Mouse (Mus musculus) retina, postnatal 1 day (tissue): ENCODE data around the gene Tm9sf3.
A peak's percentile ranks its signal among the peaks of the same experiment; 100 is the strongest.

Experiments used
- DNase-seq: peaks from one replicate; pipeline ENCODE4 v3.0.0-alpha.2; 2012

The Tm9sf3 gene

DNA sequence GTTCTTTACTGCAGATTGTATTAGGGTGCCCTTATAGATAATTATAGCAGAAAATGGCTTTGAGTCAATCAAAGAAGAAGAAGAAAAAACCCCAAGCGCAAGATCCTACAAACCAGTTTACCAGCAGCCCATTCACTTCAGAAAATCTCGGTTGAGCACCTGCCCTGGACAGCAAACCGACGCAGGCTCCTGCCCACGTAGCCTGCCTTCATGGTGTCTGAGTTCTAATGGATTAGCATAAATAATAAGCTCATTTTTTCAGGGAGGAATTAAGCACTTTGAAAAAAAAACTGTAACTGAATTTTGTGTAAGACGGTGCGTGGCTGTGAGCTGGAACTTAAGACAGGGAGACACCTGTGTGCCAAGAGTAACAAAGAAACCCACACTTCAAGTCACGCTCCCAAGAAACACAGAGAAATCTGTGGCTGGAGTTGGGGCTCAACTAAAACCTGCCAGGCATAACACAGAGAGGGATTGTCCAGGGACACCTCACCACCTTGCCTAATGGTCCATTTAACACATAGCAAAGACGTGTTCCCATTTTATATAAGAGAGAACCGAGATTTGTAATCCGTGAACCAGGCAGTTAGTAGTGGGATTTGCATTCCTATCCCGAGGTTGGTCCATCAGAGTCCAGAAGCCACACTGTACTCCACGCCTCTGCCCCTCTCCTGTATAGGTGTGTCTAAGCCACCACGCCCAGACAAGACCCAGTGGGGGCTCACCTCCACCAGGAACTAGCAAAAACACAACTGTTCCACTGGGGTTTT is 98.5 kb downstream of the Tm9sf3 start:
- no peak for DNase-seq

DNA sequence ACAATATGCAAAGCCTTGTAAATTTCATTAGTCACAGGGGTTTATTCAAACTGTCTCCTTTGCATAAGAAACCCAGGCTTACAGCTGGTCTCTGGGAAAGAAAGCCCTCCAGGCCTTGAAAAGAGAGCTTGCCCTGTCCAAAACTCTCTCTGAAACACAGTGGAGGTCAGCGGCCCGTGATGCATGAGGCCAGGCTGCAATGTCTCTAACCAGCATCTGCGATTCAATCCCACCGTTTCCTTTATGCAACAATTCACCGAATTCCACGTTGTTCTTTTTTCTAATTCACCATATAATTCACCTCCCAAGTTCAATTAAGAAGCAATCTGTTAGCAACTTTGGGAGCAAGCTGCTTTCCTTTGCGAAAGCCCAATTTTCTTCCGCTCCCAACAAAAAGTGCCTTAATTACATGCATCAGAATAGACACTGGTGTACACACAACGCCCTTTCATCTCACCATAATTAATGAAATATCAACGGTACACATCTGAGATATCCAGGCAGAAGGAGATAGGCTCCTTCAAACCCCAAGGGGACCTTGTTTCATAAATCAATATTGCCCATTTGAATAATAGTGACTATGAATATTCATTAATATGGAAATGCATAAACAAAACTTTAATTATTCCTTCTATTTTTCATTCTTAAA is 99.2 kb downstream of the Tm9sf3 start:
- peak; percentile 9 for DNase-seq
